Mouse (Mus musculus): ENCODE results near the gene Dennd1b. TPM values are rescaled to one million over a fixed set of nuclear protein-coding genes. Genes with fewer than 3 reads are reported as not detected.
A peak's percentile ranks its signal among the peaks of the same experiment; 100 is the strongest.

The Dennd1b gene
- polyA plus RNA-seq, 1 experiment = not detected

DNA sequence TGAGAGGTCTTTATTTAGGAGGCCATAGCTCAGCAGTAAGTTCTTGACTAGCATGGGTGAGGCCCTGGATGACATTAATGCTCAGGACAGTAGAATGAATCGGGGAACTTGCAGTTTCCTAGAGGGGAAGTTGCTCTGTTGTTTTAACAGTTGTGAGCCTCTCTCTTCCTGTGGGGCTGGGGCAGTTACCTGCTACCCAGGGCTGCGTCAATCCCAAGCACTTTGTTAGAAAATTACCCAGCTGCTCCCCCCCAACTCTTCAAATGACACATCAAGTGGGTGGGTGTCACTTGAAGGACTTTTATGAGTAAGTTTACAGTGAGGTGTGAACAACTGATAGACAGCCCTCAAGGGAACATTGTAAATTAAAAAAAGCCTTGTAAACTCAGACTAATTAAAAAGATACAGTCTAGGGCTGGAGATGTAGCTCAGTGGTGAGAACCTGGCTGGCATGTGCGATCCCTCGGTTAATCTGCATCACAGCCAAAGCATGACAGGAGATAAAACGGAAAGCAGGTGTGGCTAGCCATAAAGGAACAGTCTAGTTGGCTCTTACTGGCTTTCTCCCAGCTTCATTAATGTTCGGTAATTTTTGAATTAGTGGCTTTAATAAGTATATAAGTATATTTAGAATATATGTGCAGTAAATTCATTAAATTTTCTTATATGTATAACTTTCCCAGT, 10.4 kb downstream of the Dennd1b start:
- Histone ChIP-seq H3K27ac (ENCODE audit: insufficient read depth, low read depth, low read length) (no peak overlapping the region), H3K4me3 (ENCODE audit: insufficient read depth, low read depth, low read length) (no peak overlapping the region), H3K4me1 (ENCODE audit: control insufficient read depth, insufficient read depth, low read length) (no peaks in the 10 kb centered on the region)
- WGBS = 83% methylated on average over 6 of the region's 6 CpGs
- no peak for TF ChIP-seq POLR2A (IDR thresholded peaks at IDR 0.05; ENCODE audit: insufficient read depth, low read depth, low read length)

DNA sequence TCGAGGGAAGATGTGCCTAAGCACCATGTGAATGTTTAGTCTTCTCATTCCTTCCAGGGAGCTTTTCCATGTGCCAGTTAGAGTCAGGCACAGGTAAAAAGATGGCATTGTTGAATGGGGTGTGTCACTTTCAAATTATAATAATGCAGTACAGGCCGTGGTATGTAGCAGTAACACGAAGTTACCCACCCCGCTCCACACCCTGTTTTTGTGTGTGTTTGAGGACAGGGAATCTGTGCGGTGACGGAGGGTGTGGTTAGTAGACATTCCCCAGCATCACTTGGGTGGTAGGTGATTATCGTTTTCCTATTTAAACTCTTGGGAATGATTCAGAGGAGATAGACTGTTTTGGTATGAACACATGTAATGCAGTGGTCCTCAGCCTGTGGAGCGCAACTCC, 11.6 kb downstream of the Dennd1b start:
- TF ChIP-seq CTCF (IDR thresholded peaks at IDR 0.05; ENCODE audit: insufficient read depth, low read depth, low read length) (no peak), POLR2A (IDR thresholded peaks at IDR 0.05; ENCODE audit: insufficient read depth, low read depth, low read length) (no peak)
- no peaks in the 10 kb centered on the region for H3K4me1 ChIP-seq (ENCODE audit: control insufficient read depth, insufficient read depth, low read length)
- WGBS = 82% methylated on average over 8 of the region's 8 CpGs
- H3K27ac ChIP-seq (ENCODE audit: insufficient read depth, low read depth, low read length) = no peak overlapping the region
- H3K4me3 ChIP-seq (ENCODE audit: insufficient read depth, low read depth, low read length) = no peak overlapping the region

DNA sequence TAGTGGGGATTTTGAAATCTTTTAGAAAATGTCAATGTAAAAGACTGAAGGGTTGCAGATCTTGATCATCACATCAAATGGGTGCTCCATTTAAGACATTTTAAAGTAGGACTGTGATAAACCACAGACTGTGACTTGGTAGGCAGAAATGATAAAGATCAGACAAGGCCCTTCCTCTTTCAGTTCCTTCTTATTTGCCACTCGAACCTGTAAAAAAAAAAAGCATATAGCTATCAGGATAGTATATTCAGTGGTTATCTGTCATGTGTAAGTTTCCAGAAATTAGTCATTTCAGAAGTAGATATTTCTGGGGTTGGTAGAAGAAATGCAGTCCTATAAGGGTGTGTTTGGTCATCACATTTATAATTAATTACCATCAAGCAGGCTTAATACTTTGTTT, 12.7 kb downstream of the Dennd1b start:
- Histone ChIP-seq H3K4me3 (ENCODE audit: insufficient read depth, low read depth, low read length) (no peak overlapping the region), H3K4me1 (ENCODE audit: control insufficient read depth, insufficient read depth, low read length) (no peaks in the 10 kb centered on the region), H3K27ac (ENCODE audit: insufficient read depth, low read depth, low read length) (no peak overlapping the region)
- TF ChIP-seq POLR2A (IDR thresholded peaks at IDR 0.05; ENCODE audit: insufficient read depth, low read depth, low read length) (no peak), CTCF (IDR thresholded peaks at IDR 0.05; ENCODE audit: insufficient read depth, low read depth, low read length) (no peak)
- 71% methylated on average over 1 of the region's 1 CpGs for WGBS

GRCm38 (mm10) chr1:138982203-138982602, 19.0 kb downstream of the Dennd1b start:
- TF ChIP-seq CTCF (IDR thresholded peaks at IDR 0.05; ENCODE audit: insufficient read depth, low read depth, low read length) (no peak), POLR2A (IDR thresholded peaks at IDR 0.05; ENCODE audit: insufficient read depth, low read depth, low read length) (no peak)
- H3K4me1 ChIP-seq (ENCODE audit: control insufficient read depth, insufficient read depth, low read length) = peaks cover 4% of the 10 kb centered on the region; the same call in 1 of the 2 replicates
- 77% methylated on average over 7 of the region's 7 CpGs for WGBS

DNA sequence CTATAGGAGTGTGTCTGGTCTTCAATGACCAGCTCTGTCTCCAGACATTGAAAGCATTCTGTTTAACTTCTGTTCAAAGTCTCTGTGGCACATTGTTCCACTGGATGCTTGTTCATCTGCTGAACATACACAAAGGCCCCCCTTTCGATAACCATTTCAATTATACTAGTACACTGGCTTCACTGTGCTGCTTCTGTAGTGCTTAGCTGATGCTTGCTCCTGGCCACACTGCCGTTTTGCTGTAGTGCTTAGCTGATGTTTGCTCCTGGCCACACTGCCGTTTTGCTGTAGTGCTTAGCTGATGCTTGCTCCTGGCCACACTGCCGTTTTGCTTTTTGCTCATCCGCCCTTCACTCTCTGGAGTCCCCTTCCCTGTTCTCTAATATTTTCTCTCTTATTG, 19.4 kb downstream of the Dennd1b start:
- Histone ChIP-seq H3K4me1 (ENCODE audit: control insufficient read depth, insufficient read depth, low read length) (peaks cover 4% of the 10 kb centered on the region; the same call in 1 of the 2 replicates), H3K27ac (ENCODE audit: insufficient read depth, low read depth, low read length) (no peak overlapping the region), H3K4me3 (ENCODE audit: insufficient read depth, low read depth, low read length) (no peak overlapping the region)
- TF ChIP-seq CTCF (IDR thresholded peaks at IDR 0.05; ENCODE audit: insufficient read depth, low read depth, low read length) (no peak), POLR2A (IDR thresholded peaks at IDR 0.05; ENCODE audit: insufficient read depth, low read depth, low read length) (no peak)
- 44% methylated on average over 5 of the region's 5 CpGs for WGBS

More at GRCm38 (mm10) chr1:138982203-138982602, 19.0 kb downstream of the Dennd1b start:
- Histone ChIP-seq H3K27ac (ENCODE audit: insufficient read depth, low read depth, low read length) (peak overlapping the region; percentile 36; the same call in 1 of the 2 replicates), H3K4me3 (ENCODE audit: insufficient read depth, low read depth, low read length) (no peak overlapping the region)

GRCm38 (mm10) chr1:138983064-138983463, 19.8 kb downstream of the Dennd1b start:
- TF ChIP-seq POLR2A (IDR thresholded peaks at IDR 0.05; ENCODE audit: insufficient read depth, low read depth, low read length) (no peak), CTCF (IDR thresholded peaks at IDR 0.05; ENCODE audit: insufficient read depth, low read depth, low read length) (no peak)
- H3K4me1 ChIP-seq (ENCODE audit: control insufficient read depth, insufficient read depth, low read length) = peaks cover 4% of the 10 kb centered on the region; the same call in 1 of the 2 replicates
- 26% methylated on average over 2 of the region's 2 CpGs for WGBS
- H3K27ac ChIP-seq (ENCODE audit: insufficient read depth, low read depth, low read length) = no peak overlapping the region
- H3K4me3 ChIP-seq (ENCODE audit: insufficient read depth, low read depth, low read length) = no peak overlapping the region

- Histone ChIP-seq H3K27ac (ENCODE audit: insufficient read depth, low read depth, low read length) (0 out of 2 replicates have a peak overlapping the region, but pooled peaks have one; percentile 42), H3K4me1 (ENCODE audit: control insufficient read depth, insufficient read depth, low read length) (peaks cover 4% of the 10 kb centered on the region; the same call in 1 of the 2 replicates), H3K4me3 (ENCODE audit: insufficient read depth, low read depth, low read length) (no peak overlapping the region)
- WGBS = 31% methylated on average over 6 of the region's 6 CpGs
- TF ChIP-seq POLR2A (IDR thresholded peaks at IDR 0.05; ENCODE audit: insufficient read depth, low read depth, low read length) (no peak), CTCF (IDR thresholded peaks at IDR 0.05; ENCODE audit: insufficient read depth, low read depth, low read length) (no peak)
Measured at GRCm38 (mm10) chr1:138983465-138983864, 20.2 kb downstream of the Dennd1b start.

DNA sequence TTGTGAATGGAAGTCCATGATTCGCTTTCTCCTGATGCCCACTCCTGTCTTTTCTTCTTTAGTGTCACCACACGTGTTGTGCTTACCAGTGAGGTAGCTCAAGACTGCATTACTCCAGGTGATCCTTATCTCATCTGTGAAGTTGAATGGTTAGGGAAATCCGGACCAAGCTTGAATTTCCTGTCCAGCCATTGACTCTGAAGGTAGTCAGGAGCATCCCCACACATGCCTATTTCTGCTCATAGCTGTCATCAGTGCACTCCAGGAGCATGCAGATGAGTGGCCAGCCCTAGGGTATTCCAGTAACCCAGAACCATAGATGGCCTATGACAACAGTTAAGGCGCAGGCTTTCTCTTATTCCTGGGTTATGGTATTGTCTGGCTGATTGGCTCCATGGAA, 20.9 kb downstream of the Dennd1b start:
- 88% methylated on average over 4 of the region's 4 CpGs for WGBS
- no peak overlapping the region for H3K27ac ChIP-seq (ENCODE audit: insufficient read depth, low read depth, low read length)
- TF ChIP-seq POLR2A (IDR thresholded peaks at IDR 0.05; ENCODE audit: insufficient read depth, low read depth, low read length) (no peak), CTCF (IDR thresholded peaks at IDR 0.05; ENCODE audit: insufficient read depth, low read depth, low read length) (no peak)
- peaks cover 4% of the 10 kb centered on the region; the same call in 1 of the 2 replicates for H3K4me1 ChIP-seq (ENCODE audit: control insufficient read depth, insufficient read depth, low read length)
- H3K4me3 ChIP-seq (ENCODE audit: insufficient read depth, low read depth, low read length) = no peak overlapping the region

GRCm38 (mm10) chr1:138992384-138993138, 29.3 kb downstream of the Dennd1b start:
- Histone ChIP-seq H3K4me3 (ENCODE audit: insufficient read depth, low read depth, low read length) (no peak overlapping the region), H3K4me1 (ENCODE audit: control insufficient read depth, insufficient read depth, low read length) (no peaks in the 10 kb centered on the region; the same call in 1 of the 2 replicates), H3K27ac (ENCODE audit: insufficient read depth, low read depth, low read length) (no peak overlapping the region)
- WGBS = 56% methylated on average over 5 of the region's 5 CpGs
- no peak for TF ChIP-seq CTCF (IDR thresholded peaks at IDR 0.05; ENCODE audit: insufficient read depth, low read depth, low read length)
- TF ChIP-seq POLR2A (IDR thresholded peaks at IDR 0.05; ENCODE audit: insufficient read depth, low read depth, low read length) = no peak
